Comparison of ENCODE assay signal across 18 mouse cellular contexts in genomic region chr8:57048490-57048889, GRCm38 (mm10).
DNase-seq lines count a peak whose midpoint lies in the region; ATAC-seq and TF ChIP-seq lines count a peak whose summit lies in the region.
"Had no signal": no experiment of that assay in that cellular context is flagged by ENCODE, and none has a peak within 500 bp of the region (broad histone marks: within the 10 kb centered on the region; RNA-seq: fewer than 3 reads in every experiment).

No protein-coding gene starts in this region.

- H3K4me2 ChIP-seq in lung, postnatal 0 days (replicated peaks; ENCODE audit: low read depth, low read length): no peak overlapping the region

- ATAC-seq in lung, postnatal 0 days: peak; percentile 58
- ATAC-seq: activated CD4-positive, CD25-positive, alpha-beta regulatory T cell, adult 4 months; CD4-positive, CD25-positive, alpha-beta regulatory T cell, adult 4 months; Patski had no signal

- H3K27ac ChIP-seq in lung, postnatal 0 days (ENCODE audit: low read length): peak overlapping the region; percentile 26; the same call in 1 of the 2 replicates

- peak; percentile 50 for DNase-seq in lung, postnatal 0 days (ENCODE audit: low spot score)
- no peak for DNase-seq in lung, postnatal 25 days (ENCODE audit: low spot score)
- DNase-seq: adrenal gland, adult 2 months; adrenal gland, adult 8-10 months; adrenal gland, postnatal 10 days; adrenal gland, postnatal 14 days; adrenal gland, postnatal 25 days; adrenal gland, postnatal 36 days; B cell, adult 2 months; cerebellum, adult 11 months; cerebellum, adult 11-12 months; cerebellum, adult 18-20 months; cerebellum, adult 2 months had no signal

- no peaks in the 10 kb centered on the region for H3K36me3 ChIP-seq in lung, postnatal 0 days (ENCODE audit: insufficient read depth, low read length)
- H3K36me3 ChIP-seq: G1E had no signal

- no peak overlapping the region for H3K4me3 ChIP-seq in lung, postnatal 0 days (ENCODE audit: low read depth, low read length)

- H3K9me3 ChIP-seq in lung, postnatal 0 days (ENCODE audit: low read length): no peaks in the 10 kb centered on the region
- H3K9me3 ChIP-seq: G1E had no signal

- no peak for TF ChIP-seq EP300 in lung, postnatal 0 days (IDR thresholded peaks at IDR 0.05)

- no peak overlapping the region for H3K9ac ChIP-seq in lung, postnatal 0 days (replicated peaks; ENCODE audit: low read depth)

- H3K4me1 ChIP-seq in lung, postnatal 0 days (ENCODE audit: insufficient read depth, low read depth, low read length): no peaks in the 10 kb centered on the region

- 69% methylated on average over 6 of the region's 6 CpGs for WGBS in lung, postnatal 0 days

- TF ChIP-seq CTCF in lung, postnatal 0 days (IDR thresholded peaks at IDR 0.05): no peak

- H3K27me3 ChIP-seq in lung, postnatal 0 days (replicated peaks; ENCODE audit: insufficient read depth, low read length): no peaks in the 10 kb centered on the region
- H3K27me3 ChIP-seq: CH12.LX had no signal
